Mouse (Mus musculus) thymus, postnatal 14 days (tissue): Measurements from ENCODE around the gene Insl3.
"Not testable (repeated sequence)": the region's sequence is repeated elsewhere in the genome, so short reads cannot be mapped to it uniquely, and the experiment has no call there.

Experiments used
- DNase-seq: peaks from one replicate; pipeline ENCODE4 v3.0.0; 2021

The Insl3 gene

GRCm38 (mm10) chr8:71677555-71677954, 11.5 kb upstream of the Insl3 start:
- peak; percentile 47 for DNase-seq

- DNase-seq = no peak
Observed at GRCm38 (mm10) chr8:71678216-71678615, 10.8 kb upstream of the Insl3 start.

- DNase-seq = no peak
Observed at GRCm38 (mm10) chr8:71679116-71679515, 9.9 kb upstream of the Insl3 start.

GRCm38 (mm10) chr8:71679550-71680168, 9.4 kb upstream of the Insl3 start:
- no peak for DNase-seq

GRCm38 (mm10) chr8:71680471-71680870, 8.5 kb upstream of the Insl3 start:
- no peak for DNase-seq

- DNase-seq = no peak
Observed at GRCm38 (mm10) chr8:71681369-71681915, 7.6 kb upstream of the Insl3 start.

- DNase-seq = no peak
Observed at GRCm38 (mm10) chr8:71682832-71683231, 6.2 kb upstream of the Insl3 start.

GRCm38 (mm10) chr8:71684701-71685100, 4.3 kb upstream of the Insl3 start:
- no peak for DNase-seq

- no peak for DNase-seq
Observed at GRCm38 (mm10) chr8:71685573-71685972, 3.4 kb upstream of the Insl3 start.

- DNase-seq = no peak
Observed at GRCm38 (mm10) chr8:71686143-71686734, 2.8 kb upstream of the Insl3 start.

- DNase-seq = no peak
Observed at GRCm38 (mm10) chr8:71687616-71688015, 1.4 kb upstream of the Insl3 start.

GRCm38 (mm10) chr8:71692509-71692908, 3.5 kb downstream of the Insl3 start:
- peak; percentile 66 for DNase-seq

GRCm38 (mm10) chr8:71693166-71694041, 4.4 kb downstream of the Insl3 start:
- peak; percentile 43 for DNase-seq

- DNase-seq = not testable (repeated sequence)
Observed at GRCm38 (mm10) chr8:71695456-71695855, 6.4 kb downstream of the Insl3 start.

- DNase-seq = no peak
Observed at GRCm38 (mm10) chr8:71700493-71701269, 11.7 kb downstream of the Insl3 start.

- DNase-seq = no peak
Observed at GRCm38 (mm10) chr8:71701414-71702086, 12.5 kb downstream of the Insl3 start, which contains the start of gene B3gnt3. TSS of gene B3gnt3 (minus strand) at chr8:71701789.

GRCm38 (mm10) chr8:71702087-71702432, 13.0 kb downstream of the Insl3 start:
- DNase-seq = no peak

- no peak for DNase-seq
Observed at GRCm38 (mm10) chr8:71702923-71703322, 13.9 kb downstream of the Insl3 start.

- not testable (repeated sequence) for DNase-seq
Observed at GRCm38 (mm10) chr8:71703400-71703799, 14.4 kb downstream of the Insl3 start.

GRCm38 (mm10) chr8:71707874-71708273, 18.9 kb downstream of the Insl3 start:
- DNase-seq = peak; percentile 79

- no peak for DNase-seq
Observed at GRCm38 (mm10) chr8:71709134-71709799, 20.3 kb downstream of the Insl3 start.
